Mouse (Mus musculus) stomach, adult 2 months (tissue): Measurements from ENCODE around the gene E130208F15Rik. TPM values are rescaled to one million over a fixed set of nuclear protein-coding genes. Genes with fewer than 3 reads are reported as not detected.

ENCODE experiments used
- polyA plus RNA-seq: library from polyadenylated mRNA; depleted of rRNA; stranded (reverse); fragments of >200 nt; gene quantifications from 2 replicates; pipeline ENCODE4 v1.2.3, GENCODE M21; 2012; rRNA removed

Gene E130208F15Rik
- 0.36 and 0.42 TPM in 2 replicates for polyA plus RNA-seq

DNA sequence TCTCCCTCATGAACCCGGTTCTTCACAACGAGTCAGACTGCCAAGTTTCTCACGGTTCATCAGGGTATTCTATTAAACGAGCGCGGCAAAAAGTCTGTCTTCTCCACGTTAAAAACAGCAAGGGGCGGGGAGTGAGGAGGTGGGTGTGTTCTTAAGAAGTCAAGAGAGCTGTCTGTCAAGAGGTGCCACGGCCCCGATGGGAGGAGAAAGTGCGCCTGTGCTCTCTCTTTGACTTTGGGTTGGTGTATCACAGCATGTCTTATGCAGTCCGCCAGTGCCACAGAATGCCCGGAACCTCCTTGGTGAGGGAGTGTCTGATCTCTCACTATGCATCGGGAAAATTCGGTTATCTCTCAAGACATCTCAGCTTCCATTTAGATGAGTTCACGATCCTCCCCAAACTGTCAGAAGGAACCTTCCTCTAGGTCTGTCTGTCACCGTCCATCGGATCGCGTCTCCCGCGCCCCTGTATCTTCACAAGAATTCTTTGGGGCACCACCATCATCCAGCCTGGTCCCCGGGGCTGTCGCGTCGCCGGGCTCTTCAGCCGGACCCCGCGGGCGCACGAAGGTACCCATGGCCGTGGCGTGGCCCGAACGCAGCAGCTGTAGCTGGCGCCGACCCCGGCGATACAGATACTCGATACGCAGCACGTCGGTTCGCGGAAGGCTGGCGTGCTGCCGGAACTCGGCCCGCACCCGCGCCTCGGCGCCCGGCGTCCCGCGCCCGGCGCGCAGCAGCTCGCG lies at the start of gene E130208F15Rik:
TSS of gene E130208F15Rik (plus strand) at position 202 of the 746 bp plus-strand sequence.

DNA sequence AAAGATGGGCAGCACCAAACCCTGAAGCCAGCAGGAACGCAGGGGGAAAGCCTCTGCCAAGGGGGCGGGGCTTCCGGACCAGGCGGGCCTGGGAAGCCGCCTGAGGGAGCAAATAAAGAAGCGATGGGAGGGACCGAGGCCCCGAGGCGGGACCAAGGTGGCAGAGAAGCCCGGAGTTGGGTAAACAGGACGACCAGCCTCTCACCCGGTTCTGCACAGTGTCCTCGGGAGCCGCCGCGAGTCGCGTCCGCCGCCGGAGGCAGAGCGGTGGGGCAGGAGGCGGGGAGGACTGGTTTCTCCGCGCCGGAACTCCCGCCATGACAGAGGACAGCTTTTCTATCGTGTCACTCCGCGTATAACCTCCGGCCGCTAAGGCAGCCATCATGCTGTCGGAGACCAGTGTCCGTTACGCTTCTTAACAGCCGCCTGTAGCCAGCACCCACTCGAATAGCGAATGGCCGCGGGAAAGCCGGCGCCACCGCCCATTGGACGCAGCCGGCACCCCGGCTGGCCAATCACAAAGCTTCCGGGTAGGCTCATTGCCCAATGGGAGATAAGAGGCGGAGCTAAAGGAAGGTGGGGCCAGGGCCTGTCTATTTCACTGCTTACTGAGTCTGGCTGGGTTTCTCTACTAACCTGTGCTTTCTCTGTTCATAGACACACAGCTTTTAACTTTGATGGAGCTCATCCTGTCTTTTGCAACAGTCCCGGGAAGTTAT lies 41.4 kb upstream of the E130208F15Rik start, which contains the start of the genes Thap8 and Wdr62:
TSS of gene Thap8 (plus strand) at position 144 of the 719 bp plus-strand sequence.
TSS of gene Wdr62 (minus strand) at position 469 of the 719 bp plus-strand sequence.

DNA sequence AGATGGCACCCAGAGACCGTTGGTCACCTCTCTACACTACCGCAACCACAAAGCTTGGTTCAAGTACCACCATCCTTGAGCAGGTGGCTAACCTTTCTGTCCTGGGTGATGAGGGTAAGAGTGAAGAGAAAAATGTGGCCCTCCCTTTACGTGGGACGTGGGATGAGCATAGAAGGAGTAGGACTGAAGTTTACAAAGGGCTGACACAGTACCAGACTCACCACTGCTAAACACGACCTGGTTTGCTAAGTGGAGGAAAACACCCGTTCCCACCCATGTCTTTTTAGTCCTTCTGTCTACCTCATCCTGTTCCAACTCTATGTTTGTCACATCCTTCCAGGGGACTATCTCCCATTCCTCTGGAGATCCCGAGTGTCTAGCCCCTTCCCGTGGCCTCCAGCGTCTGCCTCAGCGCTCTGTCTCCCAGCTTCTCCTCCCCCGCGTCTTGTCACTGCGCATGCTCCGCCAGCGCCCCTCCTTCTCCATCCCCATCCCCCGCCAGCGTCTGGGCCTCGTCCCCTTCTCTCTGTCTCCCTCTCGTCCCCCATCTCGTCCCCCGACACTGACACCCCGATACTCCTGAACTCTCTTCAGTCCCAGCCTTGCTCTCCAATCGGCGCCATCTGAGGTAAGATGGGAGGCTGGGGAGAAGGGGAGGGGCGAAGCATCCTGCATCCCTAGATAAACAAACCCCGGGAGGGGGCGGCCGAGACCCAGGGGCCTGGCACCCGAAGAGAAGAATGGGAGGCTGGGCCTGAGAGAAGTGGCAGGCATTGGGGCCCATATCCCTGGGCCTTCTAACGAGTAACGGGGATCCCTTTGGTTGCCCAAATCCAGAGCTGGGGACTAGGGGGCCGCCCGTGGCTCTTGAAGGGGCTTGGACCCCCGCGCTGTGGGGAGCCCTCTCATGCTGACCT lies 30.1 kb upstream of the E130208F15Rik start, which contains the start of gene Clip3:
TSS of gene Clip3 (plus strand) at position 514 of the 917 bp plus-strand sequence.

DNA sequence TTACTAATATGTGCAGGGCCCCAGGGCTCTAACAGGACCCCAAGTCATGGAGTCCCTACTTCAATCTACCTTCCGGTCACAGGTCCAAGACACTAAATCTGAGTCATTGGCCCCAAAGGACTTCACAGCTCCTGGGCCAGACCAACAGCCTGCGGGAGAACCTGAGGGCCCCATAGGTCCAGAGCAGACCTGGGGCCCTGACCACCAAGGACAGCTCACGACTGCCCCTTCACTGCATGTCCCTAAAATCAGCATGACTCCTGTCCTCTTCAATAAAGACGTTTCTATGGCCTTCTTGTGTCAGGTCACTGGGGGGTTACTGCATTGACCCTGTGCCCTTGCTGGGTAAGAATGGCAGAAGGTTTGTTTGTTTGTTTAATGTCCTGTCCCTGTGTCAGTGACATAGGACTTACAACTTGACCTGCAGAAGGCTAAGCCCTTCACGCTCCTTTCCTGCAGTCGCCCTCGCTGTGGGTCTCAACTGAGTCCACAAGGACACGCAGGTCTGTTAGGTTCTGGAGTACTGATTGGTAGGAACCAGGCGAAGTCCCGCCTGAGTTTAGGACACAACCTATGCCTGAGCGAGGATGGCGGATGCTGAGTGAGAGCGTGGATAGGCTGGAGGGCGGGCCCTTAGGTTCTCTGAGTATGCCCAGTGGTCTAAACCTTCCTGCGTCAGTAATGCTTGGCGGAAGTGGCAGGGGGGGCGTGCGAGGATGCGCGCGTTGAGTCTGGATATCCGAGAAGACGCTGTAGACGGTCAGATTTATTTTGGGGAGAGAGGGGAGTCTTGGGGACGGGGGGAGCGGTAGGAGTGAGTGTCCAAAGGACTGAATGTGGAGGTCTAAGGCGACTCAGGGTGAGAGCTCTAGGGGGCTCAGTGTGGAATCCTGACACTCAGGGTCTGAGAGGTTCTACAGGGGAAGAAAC lies 13.2 kb upstream of the E130208F15Rik start, which contains the start of gene Alkbh6:
TSS of gene Alkbh6 (plus strand) at position 642 of the 930 bp plus-strand sequence.

DNA sequence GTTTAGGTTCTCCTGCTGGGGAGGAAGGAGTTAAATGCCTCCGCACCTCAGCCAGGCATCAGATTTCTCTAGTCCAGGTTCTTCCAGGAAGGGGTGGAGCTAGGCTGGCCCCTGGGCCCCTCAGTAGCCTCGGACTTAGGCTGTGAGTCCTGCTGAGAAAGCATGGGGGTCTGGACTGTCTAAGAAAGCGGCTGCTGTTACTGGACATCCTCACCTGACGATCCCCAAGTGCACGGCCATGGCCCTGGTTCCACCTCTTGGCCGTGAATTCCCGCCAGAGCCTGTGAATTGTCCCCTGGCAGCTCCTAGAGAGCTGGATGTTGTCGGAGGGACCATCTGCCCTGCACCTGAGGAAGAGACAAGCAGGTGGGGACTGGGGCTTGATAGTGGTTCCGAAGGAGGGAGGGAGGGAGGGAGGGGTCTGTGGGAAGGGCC lies 6.8 kb upstream of the E130208F15Rik start, which contains the start of gene Syne4:
TSS of gene Syne4 (plus strand) at position 87 of the 435 bp plus-strand sequence.

DNA sequence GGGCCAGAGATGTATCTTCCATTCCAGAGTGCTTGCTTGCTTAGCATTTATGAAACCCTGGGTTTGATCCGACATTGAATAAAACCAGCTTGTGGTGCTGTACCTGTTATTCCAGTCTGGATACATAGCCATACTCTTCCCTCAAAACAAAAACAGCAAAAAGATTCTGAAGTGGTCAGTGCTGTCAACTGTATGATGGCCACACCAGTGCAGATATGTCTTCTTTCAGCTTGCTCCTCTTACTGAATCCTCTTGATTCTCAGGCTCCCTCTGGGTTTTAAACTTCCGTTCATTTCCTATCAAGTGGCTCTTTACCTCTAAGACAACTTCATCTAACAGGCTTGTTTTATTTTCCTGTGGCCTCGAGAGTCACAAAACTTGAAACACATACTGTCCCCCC lies 2.3 kb downstream of the E130208F15Rik start, which contains the start of gene Sdhaf1:
TSS of gene Sdhaf1 (minus strand) at position 101 of the 400 bp plus-strand sequence.

DNA sequence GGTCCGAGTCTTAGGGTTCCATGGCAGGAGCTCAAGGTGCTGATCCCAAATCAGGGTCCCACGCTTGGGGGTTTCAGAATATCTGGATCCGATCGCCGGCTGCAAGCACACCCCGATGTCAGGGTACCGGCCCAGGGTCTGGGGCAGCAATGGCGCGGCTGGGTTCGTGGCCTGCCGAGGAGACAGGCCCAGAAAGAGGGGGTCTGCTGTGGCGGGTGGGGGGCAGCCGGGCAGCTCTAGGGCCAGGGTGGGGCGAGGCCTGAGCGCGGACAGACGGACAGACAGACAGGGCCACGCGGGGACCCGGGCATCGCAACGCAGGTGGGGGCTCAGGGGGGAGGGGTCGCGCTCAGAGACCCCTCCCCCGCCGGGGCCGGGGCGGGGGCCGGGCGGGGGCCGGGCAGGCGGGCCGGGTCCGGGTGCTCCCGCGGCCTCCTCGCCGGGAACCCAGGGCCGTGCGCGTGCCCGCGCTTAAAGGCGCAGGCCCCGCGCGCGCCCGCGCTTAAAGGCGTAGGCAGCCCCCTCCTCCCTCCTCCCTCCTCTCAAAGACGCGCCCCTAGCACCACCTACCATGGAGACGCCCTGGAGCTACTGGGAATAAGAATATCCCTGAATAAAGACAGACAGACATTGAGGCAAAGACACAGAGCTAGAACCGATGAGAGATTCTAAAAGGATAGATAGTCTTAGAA lies 41.3 kb downstream of the E130208F15Rik start, which contains the start of gene Lrfn3:
TSS of gene Lrfn3 (minus strand) at position 121 of the 692 bp plus-strand sequence.

Other genes with a start within 250 kb of the E130208F15Rik start
- 0.04 TPM in 1 of 2 replicates, not detected in the other for gene Zfp82, start 248.8 kb upstream of the E130208F15Rik start, polyA plus RNA-seq
- gene Gm26920, start 231.3 kb upstream of the E130208F15Rik start, polyA plus RNA-seq = 0.02 and 0.05 TPM in 2 replicates
- gene Zfp566, start 231.2 kb upstream of the E130208F15Rik start, polyA plus RNA-seq = 0.23 and 1.2 TPM in 2 replicates
- gene Zfp260, start 227.0 kb upstream of the E130208F15Rik start, polyA plus RNA-seq = 2.7 and 4.6 TPM in 2 replicates
- gene Zfp382, start 199.8 kb upstream of the E130208F15Rik start, polyA plus RNA-seq = 0.14 TPM in 1 of 2 replicates, not detected in the other
- 0.55 and 0.75 TPM in 2 replicates for gene Zfp146, start 152.0 kb upstream of the E130208F15Rik start, polyA plus RNA-seq
- 23.0 and 23.2 TPM in 2 replicates for gene Cox7a1, start 137.6 kb upstream of the E130208F15Rik start, polyA plus RNA-seq
- gene Capns1, start 122.9 kb upstream of the E130208F15Rik start, polyA plus RNA-seq = 587 and 678 TPM in 2 replicates
- gene Polr2i, start 89.8 kb upstream of the E130208F15Rik start, polyA plus RNA-seq = 44.5 and 70.3 TPM in 2 replicates
- gene Tbcb, start 89.5 kb upstream of the E130208F15Rik start, polyA plus RNA-seq = 20.0 and 20.6 TPM in 2 replicates
- 0.12 TPM in 1 of 2 replicates, not detected in the other for gene Ovol3, start 86.0 kb upstream of the E130208F15Rik start, polyA plus RNA-seq
- 0.05 TPM in 1 of 2 replicates, not detected in the other for gene Thap8, start 41.6 kb upstream of the E130208F15Rik start, polyA plus RNA-seq
- gene Wdr62, start 41.3 kb upstream of the E130208F15Rik start, polyA plus RNA-seq = 13.0 and 13.2 TPM in 2 replicates
- 3.4 and 5.3 TPM in 2 replicates for gene Clip3, start 30.0 kb upstream of the E130208F15Rik start, polyA plus RNA-seq
- 99.1 and 118 TPM in 2 replicates for gene Alkbh6, start 13.0 kb upstream of the E130208F15Rik start, polyA plus RNA-seq
- gene Syne4, start 6.9 kb upstream of the E130208F15Rik start, polyA plus RNA-seq = 17.5 and 30.2 TPM in 2 replicates
- gene Sdhaf1, start 2.2 kb downstream of the E130208F15Rik start, polyA plus RNA-seq = 12.5 and 28.1 TPM in 2 replicates
- gene Lrfn3, start 41.0 kb downstream of the E130208F15Rik start, polyA plus RNA-seq = 14.6 and 17.1 TPM in 2 replicates
- gene Tyrobp, start 92.0 kb downstream of the E130208F15Rik start, polyA plus RNA-seq = 38.9 and 55.7 TPM in 2 replicates
- gene Hcst, start 98.1 kb downstream of the E130208F15Rik start, polyA plus RNA-seq = 3.8 and 16.6 TPM in 2 replicates
- 2.3 and 3.7 TPM in 2 replicates for gene Nfkbid, start 100.0 kb downstream of the E130208F15Rik start, polyA plus RNA-seq
- 30.9 and 40.1 TPM in 2 replicates for gene Aplp1, start 123.8 kb downstream of the E130208F15Rik start, polyA plus RNA-seq
- gene Kirrel2, start 135.9 kb downstream of the E130208F15Rik start, polyA plus RNA-seq = 0.42 and 2.0 TPM in 2 replicates
- 0.12 and 0.32 TPM in 2 replicates for gene Nphs1, start 136.6 kb downstream of the E130208F15Rik start, polyA plus RNA-seq
- 0.15 TPM in 1 of 2 replicates, not detected in the other for gene Prodh2, start 171.9 kb downstream of the E130208F15Rik start, polyA plus RNA-seq
- gene Arhgap33, start 213.3 kb downstream of the E130208F15Rik start, polyA plus RNA-seq = 4.7 and 6.1 TPM in 2 replicates
- 129 and 132 TPM in 2 replicates for gene Hspb6, start 230.4 kb downstream of the E130208F15Rik start, polyA plus RNA-seq
- gene Proser3, start 230.6 kb downstream of the E130208F15Rik start, polyA plus RNA-seq = 3.4 and 3.9 TPM in 2 replicates
- gene Lin37, start 238.1 kb downstream of the E130208F15Rik start, polyA plus RNA-seq = 14.3 and 19.7 TPM in 2 replicates
- 32.7 and 35.6 TPM in 2 replicates for gene U2af1l4, start 241.6 kb downstream of the E130208F15Rik start, polyA plus RNA-seq
- gene Gm49396, start 241.6 kb downstream of the E130208F15Rik start, polyA plus RNA-seq = 0.66 and 0.85 TPM in 2 replicates
- gene Psenen, start 241.9 kb downstream of the E130208F15Rik start, polyA plus RNA-seq = 70.1 and 76.5 TPM in 2 replicates
- 4.5 and 5.3 TPM in 2 replicates for gene Igflr1, start 243.7 kb downstream of the E130208F15Rik start, polyA plus RNA-seq